Mouse (Mus musculus): ENCODE results near the gene Ctnna3.

- TF ChIP-seq POLR2A (IDR thresholded peaks at IDR 0.05; ENCODE audit: borderline replicate concordance, insufficient read depth, low read length) (no peak), CTCF (IDR thresholded peaks at IDR 0.05; ENCODE audit: borderline replicate concordance, insufficient read depth, low read depth, low read length) (no peak)
Observed at GRCm38 (mm10) chr10:63972300-63972699, 542.4 kb downstream of the Ctnna3 start.
